Mouse (Mus musculus): ENCODE results near the gene Zic4. TPM values are rescaled to one million over a fixed set of nuclear protein-coding genes. Genes with fewer than 3 reads are reported as not detected.

Zic4 gene
- polyA plus RNA-seq, 1 experiment: 3.4 TPM

DNA sequence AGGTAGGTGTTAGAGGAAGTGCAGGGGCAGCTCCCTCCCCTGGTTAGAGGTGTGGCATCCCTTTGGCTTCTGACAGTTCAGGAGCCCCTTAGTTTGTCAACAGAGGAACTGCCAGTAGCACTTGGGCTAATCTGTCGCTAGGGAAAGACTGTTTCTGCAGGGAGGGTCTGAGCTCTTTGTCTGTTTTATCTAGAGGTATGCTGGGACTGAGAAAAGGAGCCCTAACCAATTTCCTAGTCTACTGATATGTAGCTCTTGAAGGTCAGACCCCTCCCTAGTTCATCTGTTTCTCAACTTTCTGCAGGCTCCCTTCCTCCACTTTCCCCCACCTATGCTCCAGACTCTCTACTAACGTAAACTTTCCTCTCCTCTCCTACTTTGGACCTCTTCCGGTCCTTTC lies 47.6 kb downstream of the Zic4 start:
- TF ChIP-seq POLR2A (IDR thresholded peaks at IDR 0.05; ENCODE audit: extremely low read depth, insufficient read depth, low read length): no peak
- TF ChIP-seq CTCF (IDR thresholded peaks at IDR 0.05; ENCODE audit: extremely low read depth, insufficient read depth, low read length): no peak
- H3K4me3 ChIP-seq (ENCODE audit: insufficient read depth, low read length): no peak overlapping the region
- H3K4me1 ChIP-seq (ENCODE audit: control insufficient read depth, insufficient read depth, low read length): no peaks in the 10 kb centered on the region
- no peak overlapping the region for H3K27ac ChIP-seq (ENCODE audit: insufficient read depth, low read length)

DNA sequence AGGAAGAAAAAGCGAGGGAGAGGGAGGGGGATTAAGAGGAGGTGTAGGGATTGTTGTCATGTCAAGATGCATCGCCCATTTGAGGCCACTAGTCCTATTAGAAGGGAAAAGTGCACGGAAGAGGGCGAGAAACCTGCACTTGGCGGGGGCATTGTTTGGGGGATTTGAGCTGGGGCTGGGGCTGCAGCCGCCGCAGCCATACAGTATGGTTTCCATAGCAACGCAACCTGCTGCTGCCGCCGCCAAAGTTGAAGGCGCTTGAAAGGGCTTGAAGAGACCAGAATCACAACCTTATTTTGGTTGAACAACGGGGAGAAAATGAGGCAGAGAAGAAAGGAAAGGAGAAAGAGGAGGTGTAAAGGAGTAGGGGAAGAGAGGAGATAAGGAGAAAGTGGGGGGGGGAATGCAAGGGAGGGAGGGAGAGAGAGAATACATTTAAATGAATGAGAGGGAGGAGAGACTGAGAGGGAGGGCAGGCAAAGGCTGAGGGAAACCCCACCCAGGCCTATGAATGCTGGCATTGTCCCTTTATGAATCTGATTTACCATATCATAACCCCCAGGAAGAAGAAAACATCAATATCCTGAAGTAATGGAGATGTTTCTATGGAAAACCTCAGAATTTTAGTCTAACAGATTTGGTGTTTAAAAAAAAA lies 51.9 kb downstream of the Zic4 start:
- Histone ChIP-seq H3K27ac (ENCODE audit: insufficient read depth, low read length) (no peak overlapping the region), H3K4me3 (ENCODE audit: insufficient read depth, low read length) (no peak overlapping the region), H3K4me1 (ENCODE audit: control insufficient read depth, insufficient read depth, low read length) (no peaks in the 10 kb centered on the region)
- no peak for TF ChIP-seq POLR2A (IDR thresholded peaks at IDR 0.05; ENCODE audit: extremely low read depth, insufficient read depth, low read length)
- TF ChIP-seq CTCF (IDR thresholded peaks at IDR 0.05; ENCODE audit: extremely low read depth, insufficient read depth, low read length): no peak

DNA sequence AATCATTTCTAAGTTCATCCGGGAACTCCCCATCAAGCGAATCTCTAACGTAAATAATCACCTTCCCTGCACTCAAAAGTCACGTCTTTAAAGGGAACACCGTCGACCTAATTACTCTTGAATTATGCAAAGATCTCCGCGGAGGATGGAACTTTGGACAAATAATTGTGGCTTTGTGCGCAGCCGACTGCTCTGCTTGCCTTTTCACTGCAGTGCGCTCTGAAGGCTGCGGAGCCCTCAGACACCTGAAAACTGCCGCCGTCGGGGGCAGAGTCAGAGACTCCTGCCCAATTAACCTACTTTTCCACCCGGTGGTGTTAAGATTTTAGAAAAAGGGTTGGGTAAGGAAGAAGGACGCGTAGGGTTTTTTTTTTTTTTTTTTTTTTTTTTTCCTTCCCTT lies 58.2 kb downstream of the Zic4 start:
- Histone ChIP-seq H3K27ac (ENCODE audit: insufficient read depth, low read length) (no peak overlapping the region), H3K4me3 (ENCODE audit: insufficient read depth, low read length) (no peak overlapping the region), H3K4me1 (ENCODE audit: control insufficient read depth, insufficient read depth, low read length) (no peaks in the 10 kb centered on the region)
- TF ChIP-seq CTCF (IDR thresholded peaks at IDR 0.05; ENCODE audit: extremely low read depth, insufficient read depth, low read length) (no peak), POLR2A (IDR thresholded peaks at IDR 0.05; ENCODE audit: extremely low read depth, insufficient read depth, low read length) (no peak)

Other genes with a start within 250 kb of the Zic4 start
- gene Zic1, start 3.4 kb downstream of the Zic4 start, polyA plus RNA-seq (2012; rRNA removed): 21.0 and 26.3 TPM in 2 replicates

Measured in cortical plate, adult 2 months (tissue).